Mouse (Mus musculus) liver, embryonic 14.5 days (tissue): ENCODE results near the gene Erf. TPM values are rescaled to one million over a fixed set of nuclear protein-coding genes. Genes with fewer than 3 reads are reported as not detected.

Experiments
- ATAC-seq: fragments of 200-750 bp; cut with Nextera tagmentation; 2 replicates; pipeline ENCODE4 v1.8.0; 2017; ENCODE audit warnings: moderate number of reproducible peaks, mild to moderate bottlenecking, moderate library complexity; ENCODE audit not compliant: insufficient read depth
- DNase-seq, 3 experiments: peaks; one replicate each; pipeline ENCODE4 v3.0.0-alpha.2; 2012 to 2013; ENCODE audit warnings: low read depth in 3 of 3, low spot score in 3 of 3
- H3K27ac ChIP-seq: fragments of 300-500 bp; sonication (generic); 2 replicates; pipeline ENCODE4 v1.5.1; 2014; ENCODE audit warnings: moderate library complexity, mild to moderate bottlenecking, control low read depth, inconsistent platforms
- H3K27me3 ChIP-seq: fragments of 300-500 bp; sonication (generic); 2 replicates; pipeline ENCODE4 v1.6.1; 2014; ENCODE audit warnings: mild to moderate bottlenecking, low read length, moderate library complexity; ENCODE audit not compliant: control insufficient read depth, insufficient read depth
- H3K36me3 ChIP-seq: fragments of 300-500 bp; sonication (generic); replicated peaks from 2 replicates; pipeline ENCODE4 v1.6.1; 2014; ENCODE audit warnings: low read depth; ENCODE audit not compliant: control insufficient read depth, insufficient read depth
- H3K4me1 ChIP-seq, 2 experiments: fragments of 200-500 bp in 1 of 2; fragments of 300-500 bp in 1 of 2; sonication (generic) in 1 of 2; replicated peaks; 2 replicates each; pipeline ENCODE4 v1.6.1; 2012 to 2014; ENCODE audit warnings: antibody characterized with exemption in 1 of 2, inconsistent platforms in 1 of 2, low read length in 1 of 2; ENCODE audit not compliant: control insufficient read depth in 2 of 2, insufficient read depth in 2 of 2
- H3K4me2 ChIP-seq: fragments of 300-500 bp; sonication (generic); 2 replicates; pipeline ENCODE4 v1.6.1; 2014; ENCODE audit warnings: low read depth, mild to moderate bottlenecking, control low read depth, moderate library complexity
- H3K4me3 ChIP-seq, 2 experiments: fragments of 200-500 bp in 1 of 2; fragments of 300-500 bp in 1 of 2; sonication (generic) in 1 of 2; 2 replicates each; pipeline ENCODE4 v1.5.1; 2012 to 2014; ENCODE audit warnings: low read depth in 2 of 2, low read length in 2 of 2, mild to moderate bottlenecking in 2 of 2, control low read depth in 1 of 2, inconsistent platforms in 1 of 2, moderate library complexity in 1 of 2; ENCODE audit not compliant: insufficient read depth in 1 of 2
- H3K9ac ChIP-seq: fragments of 300-500 bp; sonication (generic); replicated peaks from 2 replicates; pipeline ENCODE4 v1.6.1; 2014; ENCODE audit warnings: mild to moderate bottlenecking, control low read depth, moderate library complexity
- H3K9me3 ChIP-seq: fragments of 300-500 bp; sonication (generic); 2 replicates; pipeline ENCODE4 v1.6.1; 2016; ENCODE audit warnings: low read length, mixed read lengths; ENCODE audit not compliant: control insufficient read depth
- CTCF ChIP-seq: IDR thresholded peaks from 2 replicates; pipeline ENCODE4 v1.5.1; 2016; ENCODE audit warnings: antibody characterized with exemption, low read depth, control low read depth
- EP300 ChIP-seq: IDR thresholded peaks from 2 replicates; pipeline ENCODE4 v1.6.1; 2016; ENCODE audit warnings: antibody characterized with exemption, low read depth
- WGBS: fragments of 180-500 bp; shearing (Covaris S2); extraction: QIAGEN DNeasy Blood & Tissue Kit; methylation state at CpG from one replicate; pipeline ENCODE4 v1.1.7; 2014; ENCODE audit not compliant: insufficient replicate concordance; 5-methylcytosine and 5-hydroxymethylcytosine counted together
- polyA plus RNA-seq, 2 experiments: library from polyadenylated mRNA; depleted of rRNA in 1 of 2; stranded (reverse) in 1 of 2; unstranded in 1 of 2; fragments of >200 nt; fragmentation: Nextera tagmentation in 1 of 2; extraction: Ambion mirVana in 1 of 2; gene quantifications; 2 replicates each; pipeline versions ENCODE4 v1.2.1 to v1.2.3; 2012 to 2014

Gene Erf
- polyA plus RNA-seq, 2 experiments = 5.1 to 8.5 TPM

- H3K4me3 ChIP-seq = peak overlapping the region; percentile 53 to 76
- no peak for DNase-seq
- H3K9me3 ChIP-seq = no peaks in the 10 kb centered on the region
- peak overlapping the region; percentile 99 for H3K4me2 ChIP-seq
- peaks cover 16% of the 10 kb centered on the region for H3K36me3 ChIP-seq
- peak overlapping the region; percentile 86 for H3K9ac ChIP-seq
- no peaks in the 10 kb centered on the region for H3K27me3 ChIP-seq
- ATAC-seq = peak; percentile 54
- 22% methylated on average over 12 of the region's 12 CpGs for WGBS
- TF ChIP-seq EP300 (no peak), CTCF (peak; percentile 46)
- H3K27ac ChIP-seq = peak overlapping the region; percentile 93
- H3K4me1 ChIP-seq = peaks cover 41 to 52% of the 10 kb centered on the region in 2 experiments
Observed at GRCm38 (mm10) chr7:25281166-25281733, 30.7 kb upstream of the Erf start.

DNA sequence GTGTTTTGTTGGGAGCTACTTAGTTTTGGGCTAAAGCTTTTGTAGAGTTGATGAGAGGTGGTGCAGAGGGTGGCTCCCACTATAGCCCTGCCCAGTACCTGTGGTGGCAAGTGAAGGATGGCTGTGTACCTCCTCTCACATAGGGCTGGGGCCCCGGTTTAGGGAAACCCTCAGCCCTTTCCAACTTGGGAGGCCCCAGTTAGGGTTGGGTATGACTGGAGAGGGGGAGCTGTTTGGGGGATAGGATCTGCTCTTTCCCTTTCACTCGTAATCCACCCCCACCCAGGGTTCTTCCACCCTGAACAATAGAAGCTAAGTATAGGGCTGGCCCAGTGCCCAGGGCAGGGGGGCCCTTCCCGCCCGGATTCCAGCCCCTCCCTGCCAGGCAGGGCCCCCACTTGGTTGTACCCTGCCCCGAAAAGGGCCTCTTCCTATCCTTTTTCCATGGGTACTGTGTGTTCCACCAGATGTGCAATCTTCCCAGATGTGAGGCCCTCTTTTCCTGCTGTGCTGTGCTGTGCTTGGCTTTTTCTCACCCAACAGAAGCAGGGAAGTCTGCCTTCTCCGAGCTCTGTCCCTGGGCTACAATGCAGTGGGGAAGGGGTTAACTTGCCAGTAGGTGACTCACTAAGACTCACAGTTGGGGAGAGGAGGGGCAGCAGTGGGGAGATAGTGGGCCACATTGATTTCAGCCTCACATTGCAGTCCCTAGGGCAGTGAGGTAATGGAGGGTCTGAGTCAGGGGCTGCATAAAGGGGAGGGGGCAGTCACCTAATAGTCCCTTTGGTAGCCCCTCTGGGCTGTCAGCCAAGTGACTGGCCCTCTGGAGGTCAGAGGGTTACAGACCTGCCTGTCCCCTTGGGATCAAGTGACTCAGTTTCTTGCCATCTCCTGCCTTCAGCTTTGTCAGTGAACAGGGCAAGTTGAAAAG, 29.6 kb upstream of the Erf start:
- ATAC-seq = no peak
- no peak for TF ChIP-seq EP300
- TF ChIP-seq CTCF = no peak; the same call in 1 of the 2 replicates
- H3K36me3 ChIP-seq = peaks cover 5% of the 10 kb centered on the region

GRCm38 (mm10) chr7:25279076-25279860, 28.7 kb upstream of the Erf start:
- Histone ChIP-seq H3K27ac (peak overlapping the region; percentile 93), H3K9ac (peak overlapping the region; percentile 86), H3K4me3 (peak overlapping the region; percentile 62 to 75), H3K36me3 (no peaks in the 10 kb centered on the region), H3K27me3 (no peaks in the 10 kb centered on the region), H3K4me2 (peak overlapping the region; percentile 99), H3K9me3 (no peaks in the 10 kb centered on the region), H3K4me1 (peaks cover 61 to 70% of the 10 kb centered on the region in 2 experiments)
- DNase-seq (peak in 1 of 3 experiments; percentile 63), ATAC-seq (peak; percentile 51)
- 1% methylated on average over 42 of the region's 49 CpGs for WGBS
- TF ChIP-seq EP300 = no peak
- no peak; the same call in 1 of the 2 replicates for TF ChIP-seq CTCF

More for the DNA sequence above, 29.6 kb upstream of the Erf start:
- Histone ChIP-seq H3K4me3 (peak overlapping the region; percentile 62 to 75), H3K4me1 (peaks cover 52 to 63% of the 10 kb centered on the region in 2 experiments), H3K4me2 (peak overlapping the region; percentile 99), H3K27me3 (no peaks in the 10 kb centered on the region), H3K9me3 (no peaks in the 10 kb centered on the region), H3K9ac (peak overlapping the region; percentile 86), H3K27ac (peak overlapping the region; percentile 93)
- 2% methylated on average over 6 of the region's 6 CpGs for WGBS
- no peak for DNase-seq

GRCm38 (mm10) chr7:25278341-25279075, 27.9 kb upstream of the Erf start:
- no peaks in the 10 kb centered on the region for H3K36me3 ChIP-seq
- H3K4me1 ChIP-seq = peaks cover 63 to 70% of the 10 kb centered on the region in 2 experiments
- WGBS = under 1% methylated on average over 50 of the region's 60 CpGs
- peak; percentile 65 for ATAC-seq
- no peaks in the 10 kb centered on the region for H3K9me3 ChIP-seq
- H3K4me3 ChIP-seq = peak overlapping the region; percentile 65 to 75
- no peaks in the 10 kb centered on the region for H3K27me3 ChIP-seq
- peak; percentile 88 to 91 (median 90) for DNase-seq
- H3K9ac ChIP-seq = peak overlapping the region; percentile 86
- H3K4me2 ChIP-seq = peak overlapping the region; percentile 99
- peak overlapping the region; percentile 93 for H3K27ac ChIP-seq
- TF ChIP-seq EP300 (no peak), CTCF (peak; percentile 73)
